Mouse (Mus musculus): Measurements from ENCODE around the gene Vmn1r223. TPM values are rescaled to one million over a fixed set of nuclear protein-coding genes. Genes with fewer than 3 reads are reported as not detected.
"Not testable (repeated sequence)": the region's sequence is repeated elsewhere in the genome, so short reads cannot be mapped to it uniquely, and the experiment has no call there.

Vmn1r223 gene
- not detected in 2 replicates for polyA plus RNA-seq (2012; rRNA removed)

GRCm38 (mm10) chr13:23246834-23247233, at the start of gene Vmn1r223:
Gene Vmn1r223 (plus strand): TSS chr13:23247134.
- WGBS: 84% methylated on average over 1 of the region's 1 CpGs
- DNase-seq (ENCODE audit: low read depth in 1 of 2, low spot score in 2 of 2); H3K27ac ChIP-seq (ENCODE audit: insufficient read depth, low read length); H3K4me3 ChIP-seq (ENCODE audit: extremely low read depth, insufficient read depth, insufficient read length); H3K36me3 ChIP-seq (ENCODE audit: control insufficient read depth, insufficient read depth, low read length); H3K4me1 ChIP-seq (ENCODE audit: control insufficient read depth, insufficient read depth, insufficient read length); H3K27me3 ChIP-seq (ENCODE audit: control insufficient read depth, insufficient read depth, low read length): not testable (repeated sequence)

GRCm38 (mm10) chr13:23203885-23204284, 43.0 kb upstream of the Vmn1r223 start:
- WGBS: 64% methylated on average over 1 of the region's 1 CpGs
- not testable (repeated sequence) for DNase-seq (ENCODE audit: low read depth in 1 of 2, low spot score in 2 of 2)

GRCm38 (mm10) chr13:23213827-23214226, 33.1 kb upstream of the Vmn1r223 start, which contains the start of gene Vmn1r221:
Gene Vmn1r221 (plus strand): TSS chr13:23214127.
- WGBS: 78% methylated on average over 2 of the region's 2 CpGs
- H3K4me1 ChIP-seq (ENCODE audit: control insufficient read depth, insufficient read depth, insufficient read length); DNase-seq (ENCODE audit: low read depth in 1 of 2, low spot score in 2 of 2); H3K4me3 ChIP-seq (ENCODE audit: extremely low read depth, insufficient read depth, insufficient read length); H3K36me3 ChIP-seq (ENCODE audit: control insufficient read depth, insufficient read depth, low read length); H3K27ac ChIP-seq (ENCODE audit: insufficient read depth, low read length); H3K27me3 ChIP-seq (ENCODE audit: control insufficient read depth, insufficient read depth, low read length): not testable (repeated sequence)

More at GRCm38 (mm10) chr13:23203885-23204284, 43.0 kb upstream of the Vmn1r223 start:
- not testable (repeated sequence) for H3K4me1 ChIP-seq (ENCODE audit: control insufficient read depth, insufficient read depth, insufficient read length); H3K36me3 ChIP-seq (ENCODE audit: control insufficient read depth, insufficient read depth, low read length); H3K4me3 ChIP-seq (ENCODE audit: extremely low read depth, insufficient read depth, insufficient read length); H3K27me3 ChIP-seq (ENCODE audit: control insufficient read depth, insufficient read depth, low read length); H3K27ac ChIP-seq (ENCODE audit: insufficient read depth, low read length)

GRCm38 (mm10) chr13:23235847-23236246, 11.1 kb upstream of the Vmn1r223 start, which contains the start of gene Vmn1r222:
Gene Vmn1r222 (minus strand): TSS chr13:23235947.
- not testable (repeated sequence) for H3K27ac ChIP-seq (ENCODE audit: insufficient read depth, low read length); H3K4me3 ChIP-seq (ENCODE audit: extremely low read depth, insufficient read depth, insufficient read length); H3K27me3 ChIP-seq (ENCODE audit: control insufficient read depth, insufficient read depth, low read length); H3K4me1 ChIP-seq (ENCODE audit: control insufficient read depth, insufficient read depth, insufficient read length); DNase-seq (ENCODE audit: low read depth in 1 of 2, low spot score in 2 of 2); H3K36me3 ChIP-seq (ENCODE audit: control insufficient read depth, insufficient read depth, low read length)

GRCm38 (mm10) chr13:23258546-23259048, 11.7 kb downstream of the Vmn1r223 start:
- Histone ChIP-seq H3K4me1 (ENCODE audit: control insufficient read depth, insufficient read depth, insufficient read length) (no peaks in the 10 kb centered on the region), H3K4me3 (ENCODE audit: extremely low read depth, insufficient read depth, insufficient read length) (no peak overlapping the region), H3K27ac (ENCODE audit: insufficient read depth, low read length) (no peak overlapping the region), H3K27me3 (ENCODE audit: control insufficient read depth, insufficient read depth, low read length) (no peaks in the 10 kb centered on the region), H3K36me3 (ENCODE audit: control insufficient read depth, insufficient read depth, low read length) (no peaks in the 10 kb centered on the region)
- TF ChIP-seq POLR2A (IDR thresholded peaks at IDR 0.05; ENCODE audit: low read depth, low read length) (no peak), CTCF (IDR thresholded peaks at IDR 0.05; ENCODE audit: extremely low read depth, insufficient read depth, insufficient read length, insufficient replicate concordance) (no peak)
- no peak for DNase-seq (ENCODE audit: low read depth in 1 of 2, low spot score in 2 of 2)
- WGBS: 90% methylated on average over 2 of the region's 2 CpGs

- H3K4me1 ChIP-seq (ENCODE audit: control insufficient read depth, insufficient read depth, insufficient read length); DNase-seq (ENCODE audit: low read depth in 1 of 2, low spot score in 2 of 2); H3K27ac ChIP-seq (ENCODE audit: insufficient read depth, low read length); H3K27me3 ChIP-seq (ENCODE audit: control insufficient read depth, insufficient read depth, low read length); H3K4me3 ChIP-seq (ENCODE audit: extremely low read depth, insufficient read depth, insufficient read length); H3K36me3 ChIP-seq (ENCODE audit: control insufficient read depth, insufficient read depth, low read length): not testable (repeated sequence)
- 85% methylated on average over 3 of the region's 3 CpGs for WGBS
These were observed 21.7 kb downstream of the Vmn1r223 start for GRCm38 (mm10) chr13:23268606-23269005.

- H3K27me3 ChIP-seq (ENCODE audit: control insufficient read depth, insufficient read depth, low read length); H3K4me3 ChIP-seq (ENCODE audit: extremely low read depth, insufficient read depth, insufficient read length); H3K27ac ChIP-seq (ENCODE audit: insufficient read depth, low read length); H3K4me1 ChIP-seq (ENCODE audit: control insufficient read depth, insufficient read depth, insufficient read length); DNase-seq (ENCODE audit: low read depth in 1 of 2, low spot score in 2 of 2); H3K36me3 ChIP-seq (ENCODE audit: control insufficient read depth, insufficient read depth, low read length): not testable (repeated sequence)
- WGBS: 42% methylated on average over 4 of the region's 4 CpGs
These were observed 22.2 kb downstream of the Vmn1r223 start for GRCm38 (mm10) chr13:23269127-23269526.

GRCm38 (mm10) chr13:23269681-23270080, 22.7 kb downstream of the Vmn1r223 start:
- no peaks in the 10 kb centered on the region for H3K36me3 ChIP-seq (ENCODE audit: control insufficient read depth, insufficient read depth, low read length)
- WGBS: 29% methylated on average over 11 of the region's 11 CpGs

More at GRCm38 (mm10) chr13:23269681-23270080, 22.7 kb downstream of the Vmn1r223 start:
- H3K27ac ChIP-seq (ENCODE audit: insufficient read depth, low read length): no peak overlapping the region
- H3K4me3 ChIP-seq (ENCODE audit: extremely low read depth, insufficient read depth, insufficient read length): no peak overlapping the region
- H3K4me1 ChIP-seq (ENCODE audit: control insufficient read depth, insufficient read depth, insufficient read length): no peaks in the 10 kb centered on the region
- TF ChIP-seq POLR2A (IDR thresholded peaks at IDR 0.05; ENCODE audit: low read depth, low read length): no peak
- TF ChIP-seq CTCF (IDR thresholded peaks at IDR 0.05; ENCODE audit: extremely low read depth, insufficient read depth, insufficient read length, insufficient replicate concordance): no peak
- H3K27me3 ChIP-seq (ENCODE audit: control insufficient read depth, insufficient read depth, low read length): no peaks in the 10 kb centered on the region
- DNase-seq (ENCODE audit: low read depth in 1 of 2, low spot score in 2 of 2): no peak

Measured in spleen, adult 2 months (tissue).